Mouse (Mus musculus) hindbrain, embryonic 15.5 days (tissue): ENCODE data around the gene Hk3. TPM values are rescaled to one million over a fixed set of nuclear protein-coding genes. Genes with fewer than 3 reads are reported as not detected.

ENCODE experiments used
- ATAC-seq: fragments of 200-750 bp; cut with Nextera tagmentation; 2 replicates; pipeline ENCODE4 v1.8.0; 2017; ENCODE audit warnings: low read depth, moderate number of reproducible peaks, moderate TSS enrichment; ENCODE audit not compliant: low FRiP score
- H3K27ac ChIP-seq: fragments of 300-500 bp; sonication (generic); replicated peaks from 2 replicates; pipeline ENCODE4 v1.5.1; 2015; ENCODE audit warnings: mild to moderate bottlenecking, inconsistent platforms
- H3K27me3 ChIP-seq: fragments of 300-500 bp; sonication (generic); 2 replicates; pipeline ENCODE4 v1.6.1; 2015; ENCODE audit warnings: control low read depth, inconsistent platforms
- H3K36me3 ChIP-seq: fragments of 300-500 bp; sonication (generic); 2 replicates; pipeline ENCODE4 v1.6.1; 2015; ENCODE audit warnings: control low read depth, inconsistent platforms
- H3K4me1 ChIP-seq: fragments of 300-500 bp; sonication (generic); replicated peaks from 2 replicates; pipeline ENCODE4 v1.6.1; 2015; ENCODE audit warnings: control low read depth, inconsistent platforms
- H3K4me2 ChIP-seq: fragments of 300-500 bp; sonication (generic); 2 replicates; pipeline ENCODE4 v1.6.1; 2015; ENCODE audit warnings: moderate library complexity, mild to moderate bottlenecking, inconsistent platforms
- H3K4me3 ChIP-seq: fragments of 300-500 bp; sonication (generic); 2 replicates; pipeline ENCODE4 v1.5.1; 2015; ENCODE audit warnings: mild to moderate bottlenecking, inconsistent platforms
- H3K9ac ChIP-seq: fragments of 300-500 bp; sonication (generic); 2 replicates; pipeline ENCODE4 v1.6.1; 2015; ENCODE audit warnings: inconsistent platforms
- H3K9me3 ChIP-seq: fragments of 300-500 bp; sonication (generic); 2 replicates; pipeline ENCODE4 v1.6.1; 2016; ENCODE audit warnings: control low read depth, inconsistent platforms
- WGBS: fragments of 180-500 bp; shearing (Covaris S2); methylation state at CpG from one replicate; pipeline ENCODE4 v1.1.7; 2015; 5-methylcytosine and 5-hydroxymethylcytosine counted together
- polyA plus RNA-seq: library from polyadenylated mRNA; unstranded; fragments of >200 nt; fragmentation: Nextera tagmentation; extraction: Ambion mirVana; gene quantifications from 2 replicates; pipeline ENCODE4 v1.2.1, GENCODE M21; 2015

The Hk3 gene
- polyA plus RNA-seq, 1 experiment from 2014 or later = 0.99 TPM

DNA sequence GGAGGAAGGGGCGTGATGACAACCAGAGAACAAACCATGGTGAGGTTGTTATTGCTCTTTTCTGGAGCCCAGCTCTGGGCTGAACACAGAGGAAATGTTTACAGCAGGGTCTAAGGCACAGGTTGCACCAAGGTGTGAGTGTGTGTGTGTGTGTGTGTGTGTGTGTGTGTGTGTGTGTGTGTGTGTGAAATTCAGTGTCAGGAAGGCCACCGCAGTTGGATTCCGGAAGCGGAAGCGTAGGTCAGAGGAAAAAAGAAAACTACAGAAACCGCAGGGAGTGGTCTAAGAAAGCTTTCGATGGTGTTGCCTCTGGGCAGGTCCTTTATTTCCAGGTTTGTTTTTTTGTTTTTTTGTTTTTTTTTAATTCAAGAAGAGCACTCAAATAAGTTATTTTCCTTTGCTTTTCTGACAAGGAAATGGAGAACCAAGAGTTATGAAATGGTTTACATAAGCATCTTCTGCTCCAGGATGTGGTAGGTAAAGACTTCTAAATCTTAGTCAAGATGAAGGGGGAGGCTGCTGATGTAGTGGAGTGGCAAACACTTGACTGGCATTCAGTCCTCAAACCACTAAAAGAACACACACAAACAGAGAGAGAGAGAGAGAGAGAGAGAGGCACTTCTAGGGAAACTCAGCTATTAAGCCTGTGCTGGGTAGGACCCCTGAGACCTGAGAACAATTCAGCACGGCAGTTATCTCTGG lies 3.1 kb downstream of the Hk3 start:
- no peaks in the 10 kb centered on the region for H3K36me3 ChIP-seq
- H3K27ac ChIP-seq = no peak overlapping the region
- no peak overlapping the region for H3K4me3 ChIP-seq
- H3K9me3 ChIP-seq = no peaks in the 10 kb centered on the region
- no peak for ATAC-seq
- 0 out of 2 replicates have a peak, but pooled peaks cover 5% of the 10 kb centered on the region for H3K27me3 ChIP-seq
- 74% methylated on average over 8 of the region's 8 CpGs for WGBS
- no peak overlapping the region for H3K4me2 ChIP-seq
- no peak overlapping the region for H3K9ac ChIP-seq
- peaks cover 4% of the 10 kb centered on the region; the same call in 1 of the 2 replicates for H3K4me1 ChIP-seq

DNA sequence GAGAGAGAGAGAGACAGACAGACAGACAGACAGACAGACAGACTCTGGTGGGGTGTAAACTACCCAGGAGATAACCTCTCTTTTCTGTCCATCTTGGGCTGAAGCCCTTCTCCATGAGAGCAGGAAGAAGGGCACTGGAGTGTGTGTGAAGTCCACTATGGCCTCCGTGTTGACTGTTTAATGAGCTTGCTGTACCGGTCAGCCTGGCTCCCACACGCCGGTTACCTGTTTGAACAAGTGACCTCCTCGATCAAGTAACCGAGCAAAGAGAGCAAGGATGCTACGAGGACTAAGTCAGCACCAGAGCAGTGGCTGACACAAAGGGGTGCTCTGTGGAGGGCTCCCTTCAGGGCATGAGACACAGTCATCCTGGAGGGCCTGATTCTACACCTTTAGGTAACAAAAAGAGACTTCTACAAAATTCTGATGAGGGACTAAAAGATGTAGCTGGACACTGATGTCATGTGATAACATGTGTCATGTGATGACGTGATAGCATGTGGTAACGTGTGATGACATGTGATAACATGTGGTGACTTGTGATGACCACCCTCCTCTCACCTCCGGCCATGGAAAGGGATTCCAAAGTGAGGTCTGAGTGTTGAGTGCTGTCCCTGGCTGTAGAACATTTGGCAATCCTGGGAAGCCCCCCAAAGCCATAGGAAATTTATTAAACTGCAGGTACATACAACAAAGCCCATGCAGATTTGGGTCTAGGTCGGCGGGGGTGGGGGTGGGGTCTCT lies 3.9 kb downstream of the Hk3 start:
- Histone ChIP-seq H3K9ac (no peak overlapping the region), H3K9me3 (no peaks in the 10 kb centered on the region), H3K36me3 (no peaks in the 10 kb centered on the region), H3K4me2 (no peak overlapping the region), H3K4me3 (no peak overlapping the region), H3K27ac (no peak overlapping the region), H3K27me3 (0 out of 2 replicates have a peak, but pooled peaks cover 5% of the 10 kb centered on the region), H3K4me1 (peaks cover 4% of the 10 kb centered on the region; the same call in 1 of the 2 replicates)
- WGBS = 91% methylated on average over 12 of the region's 12 CpGs
- ATAC-seq = no peak

DNA sequence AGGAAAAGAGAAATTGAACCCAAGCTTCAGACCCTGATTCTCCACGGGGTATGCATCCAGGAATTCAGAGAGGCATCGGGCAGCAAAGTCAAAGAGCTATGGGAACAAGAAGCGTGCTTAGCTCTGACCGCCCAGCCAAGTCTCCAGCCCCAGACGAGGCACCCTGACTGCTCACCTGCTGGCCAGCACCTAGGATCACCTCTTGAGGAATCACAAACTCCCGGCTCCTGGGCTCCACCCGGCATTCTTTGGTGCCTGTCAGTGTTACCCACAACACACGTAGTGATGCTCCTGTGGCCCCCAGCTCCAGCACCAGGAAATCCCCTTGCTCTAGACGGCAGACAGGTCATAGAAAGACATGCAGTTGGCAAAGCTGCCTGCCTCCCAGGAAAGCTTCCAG lies 6.7 kb downstream of the Hk3 start:
- H3K27me3 ChIP-seq = 0 out of 2 replicates have a peak, but pooled peaks cover 5% of the 10 kb centered on the region
- no peaks in the 10 kb centered on the region for H3K9me3 ChIP-seq
- WGBS = 36% methylated on average over 9 of the region's 9 CpGs
- no peak for ATAC-seq
- H3K4me3 ChIP-seq = no peak overlapping the region
- no peak overlapping the region for H3K9ac ChIP-seq
- no peaks in the 10 kb centered on the region for H3K36me3 ChIP-seq
- no peak overlapping the region for H3K27ac ChIP-seq
- H3K4me1 ChIP-seq = peaks cover 14% of the 10 kb centered on the region
- no peak overlapping the region for H3K4me2 ChIP-seq

DNA sequence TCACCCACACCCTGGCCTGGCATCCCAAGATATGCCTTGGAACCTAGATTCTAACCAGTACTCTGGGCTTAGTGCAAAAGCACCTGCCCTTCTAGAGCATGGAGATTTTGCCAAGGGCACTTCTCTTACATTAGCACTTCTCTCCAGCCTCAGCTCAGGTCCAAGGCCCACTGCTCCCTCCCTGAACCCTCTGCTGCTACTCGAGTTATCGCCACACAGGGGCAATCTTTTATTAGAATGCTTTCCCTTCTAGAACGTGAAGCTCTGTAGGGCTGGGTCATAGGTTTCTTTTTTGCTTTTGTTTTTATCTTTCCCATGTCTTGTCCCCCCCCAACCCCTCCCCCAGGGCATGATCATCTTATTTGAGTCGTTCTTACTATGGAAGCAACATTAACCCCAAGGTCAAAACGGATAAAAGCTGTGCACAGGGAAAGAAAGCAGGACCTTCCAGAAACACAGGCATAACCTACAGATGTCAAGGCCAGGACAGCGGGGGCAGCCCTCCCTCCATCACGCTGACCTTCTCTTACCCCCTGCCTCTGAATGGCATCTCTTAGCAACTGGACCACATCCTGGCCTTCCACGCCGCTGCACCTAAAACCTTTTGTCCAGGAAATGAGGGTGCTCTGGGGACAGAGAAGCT lies 7.4 kb downstream of the Hk3 start:
- H3K27me3 ChIP-seq = 0 out of 2 replicates have a peak, but pooled peaks cover 5% of the 10 kb centered on the region
- no peak; the same call in 1 of the 2 replicates for ATAC-seq
- no peak overlapping the region for H3K4me2 ChIP-seq
- H3K36me3 ChIP-seq = no peaks in the 10 kb centered on the region
- no peak overlapping the region for H3K9ac ChIP-seq
- H3K4me1 ChIP-seq = peaks cover 18% of the 10 kb centered on the region
- 7% methylated on average over 9 of the region's 9 CpGs for WGBS
- H3K4me3 ChIP-seq = no peak overlapping the region
- no peak overlapping the region for H3K27ac ChIP-seq
- H3K9me3 ChIP-seq = no peaks in the 10 kb centered on the region

DNA sequence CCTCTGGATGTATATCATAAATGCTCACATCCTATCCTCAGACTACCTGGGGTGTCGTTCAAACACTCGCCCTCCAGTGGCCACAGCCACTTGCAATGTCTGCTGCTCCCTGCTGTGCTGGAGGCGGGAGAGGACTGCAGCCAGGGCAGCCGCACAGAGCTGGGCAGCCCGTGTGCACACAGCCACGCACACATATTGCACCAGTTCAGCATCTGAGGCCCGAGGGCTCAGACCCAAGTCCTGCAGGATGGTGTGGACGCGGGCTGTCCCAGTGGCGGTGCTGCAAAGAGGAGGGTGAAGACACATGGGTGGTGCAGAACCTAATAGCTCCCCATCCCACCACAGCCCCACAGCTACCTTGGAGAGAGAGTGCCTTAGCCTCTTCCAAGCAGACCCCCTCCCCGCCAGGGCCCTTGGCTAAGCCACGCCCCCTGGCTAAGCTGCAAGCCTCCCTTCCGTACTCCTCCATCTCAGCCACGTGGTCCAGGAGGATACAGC lies 9.2 kb downstream of the Hk3 start:
- 5% methylated on average over 14 of the region's 14 CpGs for WGBS

DNA sequence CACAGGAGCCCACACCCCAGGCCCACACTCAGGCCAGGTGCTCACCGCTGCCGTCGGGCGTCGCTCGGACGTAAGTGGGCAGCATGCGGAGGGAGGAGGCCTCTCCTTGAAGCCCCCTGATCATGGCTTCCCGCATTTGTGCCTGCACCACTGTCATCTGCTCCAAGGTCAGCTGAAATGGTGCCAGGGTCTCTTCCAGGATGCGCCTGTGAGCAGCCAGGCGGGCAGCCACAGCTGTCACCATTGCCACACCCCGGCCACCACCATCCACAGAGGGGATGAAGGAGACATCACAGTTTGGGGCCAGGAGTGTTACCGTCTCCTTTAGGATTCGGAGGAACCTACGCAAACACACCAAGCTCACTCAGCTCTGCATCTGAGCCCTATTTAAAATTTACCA lies 10.1 kb downstream of the Hk3 start:
- no peak for ATAC-seq
- H3K4me1 ChIP-seq = peaks cover 26% of the 10 kb centered on the region

More for the DNA sequence above, 9.2 kb downstream of the Hk3 start:
- no peaks in the 10 kb centered on the region for H3K36me3 ChIP-seq
- no peak overlapping the region for H3K9ac ChIP-seq
- H3K4me2 ChIP-seq = no peak overlapping the region
- 0 out of 2 replicates have a peak, but pooled peaks cover 5% of the 10 kb centered on the region for H3K27me3 ChIP-seq
- H3K4me1 ChIP-seq = peaks cover 26% of the 10 kb centered on the region
- no peak overlapping the region for H3K4me3 ChIP-seq
- H3K27ac ChIP-seq = no peak overlapping the region
- ATAC-seq = peak; percentile 37
- no peaks in the 10 kb centered on the region for H3K9me3 ChIP-seq

DNA sequence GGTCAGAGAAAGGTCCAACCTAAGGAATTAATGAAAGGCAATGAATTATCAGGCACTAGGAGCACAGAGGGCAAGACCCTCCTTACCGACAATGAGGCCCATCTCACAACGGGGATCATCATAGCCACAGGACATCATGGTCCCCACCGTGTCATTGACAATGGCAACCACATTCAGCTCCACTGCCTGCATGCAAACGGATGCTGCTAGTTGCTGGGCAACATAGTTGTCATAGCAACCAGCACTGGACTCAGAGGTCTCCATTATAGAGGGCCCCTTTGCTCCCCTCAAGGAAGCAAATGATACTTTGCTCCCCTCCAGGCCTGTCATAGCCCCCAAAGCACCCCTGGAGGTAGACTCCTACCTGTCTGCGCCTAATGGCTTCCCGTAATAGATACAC lies 12.6 kb downstream of the Hk3 start:
- Histone ChIP-seq H3K9me3 (no peaks in the 10 kb centered on the region), H3K27ac (peak overlapping the region; percentile 49), H3K4me1 (peaks cover 24% of the 10 kb centered on the region), H3K27me3 (0 out of 2 replicates have a peak, but pooled peaks cover 2% of the 10 kb centered on the region), H3K9ac (no peak overlapping the region), H3K4me3 (no peak overlapping the region), H3K4me2 (no peak overlapping the region), H3K36me3 (no peaks in the 10 kb centered on the region)
- 28% methylated on average over 6 of the region's 6 CpGs for WGBS
- peak; percentile 57 for ATAC-seq

More for the DNA sequence above, 10.1 kb downstream of the Hk3 start:
- no peak overlapping the region for H3K4me3 ChIP-seq
- no peaks in the 10 kb centered on the region for H3K9me3 ChIP-seq
- 0 out of 2 replicates have a peak, but pooled peaks cover 5% of the 10 kb centered on the region for H3K27me3 ChIP-seq
- H3K9ac ChIP-seq = no peak overlapping the region
- H3K27ac ChIP-seq = no peak overlapping the region
- H3K36me3 ChIP-seq = no peaks in the 10 kb centered on the region
- WGBS = 87% methylated on average over 15 of the region's 15 CpGs
- no peak overlapping the region for H3K4me2 ChIP-seq

DNA sequence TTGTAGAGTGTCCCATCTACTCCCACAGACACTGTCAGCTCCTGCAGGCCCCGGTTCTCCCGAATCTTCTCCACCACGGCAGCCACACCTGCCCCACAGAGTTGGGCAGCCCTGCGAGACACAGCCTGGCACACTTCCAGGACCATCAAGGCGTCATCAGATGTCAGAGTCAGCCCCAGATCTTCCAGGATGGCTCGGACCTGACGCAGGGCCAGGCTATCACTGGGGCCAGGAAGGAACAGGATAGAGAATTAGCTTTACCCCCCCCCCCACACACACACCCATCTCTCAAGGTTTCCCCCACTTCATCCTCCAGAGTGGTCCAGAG lies 14.8 kb downstream of the Hk3 start:
- no peak for ATAC-seq
- Histone ChIP-seq H3K36me3 (peaks cover 2% of the 10 kb centered on the region; the same call in 1 of the 2 replicates), H3K27ac (no peak overlapping the region), H3K9ac (no peak overlapping the region), H3K4me2 (no peak overlapping the region), H3K4me1 (peaks cover 15% of the 10 kb centered on the region), H3K4me3 (no peak overlapping the region), H3K9me3 (no peaks in the 10 kb centered on the region), H3K27me3 (0 out of 2 replicates have a peak, but pooled peaks cover 5% of the 10 kb centered on the region)
- 56% methylated on average over 7 of the region's 7 CpGs for WGBS

DNA sequence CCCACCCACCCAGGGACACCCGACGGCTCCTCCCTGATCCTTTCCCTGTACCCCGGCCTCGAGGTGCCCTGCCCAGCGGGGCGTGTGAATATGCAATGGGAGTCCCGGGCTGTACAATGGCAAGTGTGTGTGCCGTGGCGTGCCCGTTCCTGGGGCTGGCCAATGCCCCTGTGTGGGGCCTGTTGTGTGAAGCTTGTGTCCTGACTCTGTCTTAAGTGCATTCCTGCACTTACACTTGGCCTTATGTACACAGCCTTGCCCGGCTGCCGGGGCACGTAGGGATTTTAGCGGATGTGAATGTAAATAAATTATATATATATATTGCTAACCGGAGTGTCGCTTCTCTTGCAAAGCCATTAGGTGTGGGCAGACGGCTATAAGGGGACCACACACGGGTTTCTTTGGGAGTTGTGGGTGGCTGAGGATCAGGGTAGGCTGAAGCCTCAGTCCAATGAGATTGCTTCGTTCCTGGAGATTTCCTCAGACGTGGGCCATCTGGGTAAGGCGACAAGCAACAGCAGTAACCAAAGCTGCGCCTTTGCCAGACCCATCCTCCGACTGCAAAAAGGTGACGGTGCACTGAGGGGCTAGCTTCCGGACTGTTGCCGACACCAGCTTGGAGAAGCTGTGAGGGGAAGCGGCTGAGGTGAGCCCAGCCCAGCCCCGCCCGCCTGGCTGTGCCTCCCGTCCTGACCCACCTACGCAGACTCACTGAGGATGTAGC lies 15.3 kb downstream of the Hk3 start:
- 63% methylated on average over 31 of the region's 31 CpGs for WGBS
- no peak overlapping the region for H3K27ac ChIP-seq
- peaks cover 15% of the 10 kb centered on the region for H3K4me1 ChIP-seq
- ATAC-seq = no peak
- no peaks in the 10 kb centered on the region for H3K9me3 ChIP-seq
- no peak overlapping the region for H3K9ac ChIP-seq
- 0 out of 2 replicates have a peak, but pooled peaks cover 10% of the 10 kb centered on the region for H3K27me3 ChIP-seq
- H3K4me3 ChIP-seq = no peak overlapping the region
- peaks cover 6% of the 10 kb centered on the region; the same call in 1 of the 2 replicates for H3K36me3 ChIP-seq
- no peak overlapping the region for H3K4me2 ChIP-seq

DNA sequence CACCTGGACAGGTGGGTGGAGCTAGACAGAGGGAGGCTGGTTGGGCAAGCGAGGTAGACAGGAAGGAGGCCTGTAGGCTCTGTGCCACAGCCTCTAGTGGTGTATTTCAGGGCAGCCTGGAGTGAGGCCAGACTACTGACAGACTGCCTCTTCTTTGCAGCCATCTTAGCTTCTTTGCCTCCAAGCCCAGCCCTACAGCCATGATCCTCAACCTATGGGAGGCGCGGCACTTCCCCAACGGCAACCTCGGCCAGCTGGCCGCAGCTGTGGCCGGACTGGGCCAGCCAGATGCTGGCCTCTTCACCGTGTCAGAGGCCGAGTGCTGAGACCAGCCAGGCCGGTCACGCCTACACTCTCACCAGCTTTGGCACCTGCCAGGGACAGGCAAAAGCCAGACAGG lies 16.5 kb downstream of the Hk3 start:
- H3K9ac ChIP-seq = no peak overlapping the region
- 0 out of 2 replicates have a peak, but pooled peaks cover 13% of the 10 kb centered on the region for H3K27me3 ChIP-seq
- no peak overlapping the region for H3K4me2 ChIP-seq
- no peak for ATAC-seq
- H3K9me3 ChIP-seq = no peaks in the 10 kb centered on the region
- no peak overlapping the region for H3K27ac ChIP-seq
- WGBS = 70% methylated on average over 11 of the region's 11 CpGs
- peaks cover 15% of the 10 kb centered on the region for H3K4me1 ChIP-seq
- H3K4me3 ChIP-seq = no peak overlapping the region
- peaks cover 6% of the 10 kb centered on the region for H3K36me3 ChIP-seq

DNA sequence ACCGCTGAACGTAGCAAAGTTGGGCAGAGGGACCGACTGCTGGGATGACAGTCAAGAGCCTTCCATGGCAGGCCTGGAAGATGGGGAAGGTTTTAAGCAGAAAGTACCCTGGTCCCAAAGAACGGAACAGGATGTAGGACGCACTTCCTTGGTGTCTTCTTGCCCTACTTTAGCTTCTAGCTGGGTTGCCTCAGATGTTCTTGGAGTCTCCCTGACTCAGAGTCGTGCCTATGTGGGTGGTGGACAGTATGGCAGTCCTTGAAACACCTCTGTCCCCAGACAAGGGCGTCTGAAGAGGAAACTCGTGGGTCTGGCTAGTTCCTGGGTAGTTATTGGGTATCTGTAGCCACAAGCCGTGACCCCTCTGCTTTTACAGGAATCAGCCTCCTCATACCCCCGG lies 19.1 kb downstream of the Hk3 start:
- peaks cover 11% of the 10 kb centered on the region for H3K36me3 ChIP-seq
- H3K4me1 ChIP-seq = 0 out of 2 replicates have a peak, but pooled peaks cover 2% of the 10 kb centered on the region
- WGBS = 84% methylated on average over 10 of the region's 10 CpGs
- no peak overlapping the region for H3K27ac ChIP-seq
- no peak for ATAC-seq
- no peaks in the 10 kb centered on the region for H3K9me3 ChIP-seq
- H3K27me3 ChIP-seq = 0 out of 2 replicates have a peak, but pooled peaks cover 13% of the 10 kb centered on the region
- H3K4me3 ChIP-seq = no peak overlapping the region
- H3K4me2 ChIP-seq = no peak overlapping the region
- H3K9ac ChIP-seq = no peak overlapping the region
